Mouse (Mus musculus): Measurements from ENCODE around the gene Kctd11. TPM values are rescaled to one million over a fixed set of nuclear protein-coding genes. Genes with fewer than 3 reads are reported as not detected.
A peak's percentile ranks its signal among the peaks of the same experiment; 100 is the strongest.

Gene Kctd11
- polyA plus RNA-seq, 1 experiment from 2014 or later = 3.3 TPM

DNA sequence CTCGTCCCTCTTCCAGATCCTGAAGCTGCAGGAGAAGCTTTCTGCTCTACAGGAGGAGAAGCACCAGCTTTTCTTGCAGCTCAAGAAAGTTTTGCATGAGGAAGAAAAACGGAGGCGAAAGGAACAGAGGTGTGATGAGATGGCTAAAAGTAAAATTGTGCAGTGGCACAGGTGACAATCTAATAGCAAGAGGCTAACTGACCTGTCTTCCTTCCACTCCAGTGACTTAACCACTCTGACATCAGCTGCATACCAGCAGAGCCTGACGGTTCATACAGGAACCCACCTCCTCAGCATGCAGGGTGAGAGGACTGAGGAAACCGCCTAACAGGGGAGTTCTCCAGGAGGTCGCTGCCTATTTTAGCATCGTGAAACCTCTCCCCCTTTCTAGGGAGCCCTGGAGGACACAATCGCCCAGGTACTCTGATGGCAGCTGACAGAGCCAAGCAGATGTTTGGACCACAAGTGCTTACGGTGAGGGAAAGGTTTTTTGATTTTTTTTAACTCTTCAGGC is 33.8 kb upstream of the Kctd11 start:
- no peaks in the 10 kb centered on the region for H3K27me3 ChIP-seq (ENCODE audit: control insufficient read depth, insufficient read depth, low read length)
- no peaks in the 10 kb centered on the region for H3K9me3 ChIP-seq (replicated peaks; ENCODE audit: control insufficient read depth, low read length)
- no peak overlapping the region; the same call in 1 of the 2 replicates for H3K27ac ChIP-seq (ENCODE audit: low read depth, low read length)
- peaks cover 33% of the 10 kb centered on the region for H3K4me1 ChIP-seq (ENCODE audit: control insufficient read depth, insufficient read depth, low read length)
- peaks cover 44% of the 10 kb centered on the region for H3K36me3 ChIP-seq (ENCODE audit: control insufficient read depth, insufficient read depth, low read length)
- peak overlapping the region; percentile 94 for H3K9ac ChIP-seq (ENCODE audit: low read depth, low read length)
- WGBS (ENCODE audit: insufficient replicate concordance) = 36% methylated on average over 9 of the region's 9 CpGs
- H3K4me2 ChIP-seq = peak overlapping the region; percentile 99
- ATAC-seq (replicated peaks; ENCODE audit: insufficient number of reproducible peaks, low FRiP score, low TSS enrichment) = no peak
- peak overlapping the region; percentile 90 for H3K4me3 ChIP-seq (ENCODE audit: low read depth, low read length)

DNA sequence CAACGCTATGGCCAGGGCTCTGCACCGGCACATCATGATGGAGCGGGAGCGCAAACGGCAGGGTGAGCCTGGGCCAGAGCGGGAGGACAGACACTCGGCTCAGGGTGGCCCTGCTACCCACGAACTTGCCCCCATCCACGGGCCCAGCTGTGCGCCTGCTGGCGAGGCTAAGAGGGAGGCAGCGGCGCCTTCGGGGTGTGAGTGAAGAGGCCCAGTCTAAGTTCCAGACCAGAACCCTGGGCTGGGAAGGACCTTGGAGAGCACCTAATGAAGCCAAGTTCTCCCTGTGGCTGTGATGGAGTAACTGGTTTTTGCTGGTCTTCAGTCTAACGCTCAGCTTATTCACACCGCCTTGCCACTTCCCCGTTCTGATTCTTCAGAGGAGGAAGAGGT is 33.2 kb upstream of the Kctd11 start:
- H3K36me3 ChIP-seq (ENCODE audit: control insufficient read depth, insufficient read depth, low read length) = peaks cover 50% of the 10 kb centered on the region
- peaks cover 31% of the 10 kb centered on the region for H3K4me1 ChIP-seq (ENCODE audit: control insufficient read depth, insufficient read depth, low read length)
- peak overlapping the region; percentile 90 for H3K4me3 ChIP-seq (ENCODE audit: low read depth, low read length)
- no peaks in the 10 kb centered on the region for H3K27me3 ChIP-seq (ENCODE audit: control insufficient read depth, insufficient read depth, low read length)
- peak overlapping the region; percentile 99 for H3K4me2 ChIP-seq
- H3K9ac ChIP-seq (ENCODE audit: low read depth, low read length) = peak overlapping the region; percentile 94
- H3K27ac ChIP-seq (ENCODE audit: low read depth, low read length) = peak overlapping the region; percentile 88
- 1% methylated on average over 17 of the region's 17 CpGs for WGBS (ENCODE audit: insufficient replicate concordance)
- H3K9me3 ChIP-seq (replicated peaks; ENCODE audit: control insufficient read depth, low read length) = no peaks in the 10 kb centered on the region
- no peak; the same call in 1 of the 2 replicates for ATAC-seq (replicated peaks; ENCODE audit: insufficient number of reproducible peaks, low FRiP score, low TSS enrichment)

DNA sequence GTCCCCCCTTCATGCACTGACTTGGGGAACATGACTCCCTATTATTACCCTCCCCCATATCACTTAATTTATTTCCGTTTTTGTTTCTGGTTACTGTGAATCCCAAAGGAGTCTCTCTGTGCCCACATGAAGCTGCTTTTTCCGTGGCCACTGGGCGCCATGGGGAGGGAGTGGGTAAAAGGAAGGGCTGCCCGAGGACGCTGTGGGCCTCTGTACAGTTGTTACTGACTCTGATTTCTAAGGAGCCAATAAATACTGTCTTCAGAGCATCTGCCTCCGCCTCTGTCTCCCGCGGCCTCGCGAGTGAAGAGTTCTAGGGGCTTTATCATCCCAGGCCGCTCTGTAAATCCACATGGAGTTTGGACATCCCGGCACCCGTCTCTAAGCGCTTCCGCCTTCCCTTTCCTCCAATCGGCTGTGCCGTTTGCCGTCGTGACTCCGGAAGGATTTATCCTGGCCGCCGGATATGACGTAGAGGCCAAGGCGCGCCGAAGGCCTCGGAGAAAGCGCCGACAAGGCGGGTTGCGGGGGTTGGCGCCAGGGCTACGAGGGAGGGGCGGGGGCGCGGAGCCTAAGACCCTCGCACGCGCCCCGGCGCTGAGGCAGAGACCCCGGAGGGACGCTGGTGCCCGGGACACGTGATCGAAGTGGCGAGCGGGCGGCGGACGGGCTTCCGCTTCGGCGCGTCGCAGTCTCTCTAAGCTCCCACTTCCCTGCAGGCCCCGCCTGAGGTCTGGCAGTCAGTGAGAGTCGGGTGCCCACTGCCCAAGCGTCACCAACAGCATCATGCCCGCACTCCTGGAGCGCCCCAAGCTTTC is 32.6 kb upstream of the Kctd11 start, which contains the start of gene Gps2:
Gps2 (plus strand) TSS at position 335 of the 818 bp plus-strand sequence.
- peak within 1 kb of the TSS; percentile 94 for H3K9ac ChIP-seq (ENCODE audit: low read depth, low read length)
- 2% methylated on average over 59 of the region's 61 CpGs for WGBS (ENCODE audit: insufficient replicate concordance)
- ATAC-seq (replicated peaks; ENCODE audit: insufficient number of reproducible peaks, low FRiP score, low TSS enrichment) = peak; percentile 81
- peak within 1 kb of the TSS; percentile 99 for H3K4me2 ChIP-seq
- H3K27me3 ChIP-seq (ENCODE audit: control insufficient read depth, insufficient read depth, low read length) = no peaks in the 10 kb centered on the region
- H3K4me1 ChIP-seq (ENCODE audit: control insufficient read depth, insufficient read depth, low read length) = peaks cover 25% of the 10 kb centered on the region
- peaks cover 56% of the 10 kb centered on the region for H3K36me3 ChIP-seq (ENCODE audit: control insufficient read depth, insufficient read depth, low read length)
- peak within 1 kb of the TSS; percentile 90 for H3K4me3 ChIP-seq (ENCODE audit: low read depth, low read length)
- H3K9me3 ChIP-seq (replicated peaks; ENCODE audit: control insufficient read depth, low read length) = no peaks in the 10 kb centered on the region
- H3K27ac ChIP-seq (ENCODE audit: low read depth, low read length) = peak within 1 kb of the TSS; percentile 88

DNA sequence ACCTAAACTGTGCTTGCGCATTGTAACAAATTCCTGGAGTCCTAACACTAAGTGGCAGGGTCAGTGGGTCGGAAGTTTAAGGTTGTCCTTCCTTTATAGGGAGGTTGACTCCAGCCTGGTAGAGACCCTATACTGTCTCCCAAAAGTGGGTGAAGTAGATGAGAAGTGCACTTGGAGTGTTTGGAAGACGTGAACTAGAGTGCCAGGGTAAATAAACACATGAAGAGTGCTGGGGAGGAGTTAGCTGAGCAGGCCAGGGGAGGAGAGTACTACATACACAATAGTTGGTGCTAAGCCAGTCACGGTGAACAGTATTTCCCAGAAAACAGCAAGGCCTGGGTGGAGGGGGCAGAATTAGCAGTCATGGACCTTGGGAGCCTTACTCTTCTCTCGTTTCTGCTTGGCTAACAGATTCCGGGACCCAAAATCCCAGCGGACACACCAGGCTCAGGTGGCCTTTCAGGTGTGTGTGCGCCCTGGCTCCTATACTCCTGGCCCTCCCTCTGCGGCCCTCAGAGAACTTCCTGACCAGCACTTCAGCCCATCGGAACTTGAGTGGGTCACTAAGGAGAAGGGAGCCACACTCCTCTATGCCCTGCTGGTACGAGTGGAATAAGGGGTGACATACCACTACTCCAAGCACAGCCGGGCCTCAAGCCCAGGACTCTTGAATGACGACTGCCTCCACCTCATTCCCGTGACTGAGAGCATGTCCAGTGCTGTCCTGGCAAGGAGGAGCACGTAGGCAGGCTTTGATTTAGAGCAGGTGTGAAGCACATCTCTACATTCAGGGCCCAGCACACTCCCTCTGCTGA is 31.7 kb upstream of the Kctd11 start:
- peaks cover 24% of the 10 kb centered on the region for H3K4me1 ChIP-seq (ENCODE audit: control insufficient read depth, insufficient read depth, low read length)
- H3K4me2 ChIP-seq = peak overlapping the region; percentile 99
- H3K27me3 ChIP-seq (ENCODE audit: control insufficient read depth, insufficient read depth, low read length) = no peaks in the 10 kb centered on the region
- peaks cover 57% of the 10 kb centered on the region for H3K36me3 ChIP-seq (ENCODE audit: control insufficient read depth, insufficient read depth, low read length)
- H3K27ac ChIP-seq (ENCODE audit: low read depth, low read length) = no peak overlapping the region
- WGBS (ENCODE audit: insufficient replicate concordance) = 67% methylated on average over 15 of the region's 15 CpGs
- H3K4me3 ChIP-seq (ENCODE audit: low read depth, low read length) = peak overlapping the region; percentile 90
- no peaks in the 10 kb centered on the region for H3K9me3 ChIP-seq (replicated peaks; ENCODE audit: control insufficient read depth, low read length)
- H3K9ac ChIP-seq (ENCODE audit: low read depth, low read length) = peak overlapping the region; percentile 94; the same call in 1 of the 2 replicates
- no peak for ATAC-seq (replicated peaks; ENCODE audit: insufficient number of reproducible peaks, low FRiP score, low TSS enrichment)

DNA sequence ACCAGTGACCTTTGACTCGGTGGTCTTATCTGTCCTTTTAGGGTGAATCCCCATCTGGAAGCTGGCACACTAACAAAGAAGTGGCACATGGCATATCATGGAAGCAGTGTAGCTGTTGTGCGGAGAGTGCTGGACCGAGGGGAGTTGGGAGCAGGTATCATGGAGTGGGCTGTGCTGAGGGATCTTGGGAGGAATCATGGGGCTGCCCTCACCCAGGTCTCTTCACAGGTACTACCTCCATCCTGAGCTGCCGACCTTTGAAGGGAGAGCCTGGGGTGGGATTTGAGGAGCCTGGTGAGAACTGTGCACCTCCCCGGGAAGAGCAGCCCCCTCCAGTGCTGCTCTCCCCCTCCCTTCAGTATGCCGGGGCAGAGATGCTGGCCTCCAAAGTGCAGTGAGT is 30.5 kb upstream of the Kctd11 start:
- Histone ChIP-seq H3K4me3 (ENCODE audit: low read depth, low read length) (no peak overlapping the region), H3K9ac (ENCODE audit: low read depth, low read length) (no peak overlapping the region), H3K27me3 (ENCODE audit: control insufficient read depth, insufficient read depth, low read length) (no peaks in the 10 kb centered on the region), H3K9me3 (replicated peaks; ENCODE audit: control insufficient read depth, low read length) (no peaks in the 10 kb centered on the region), H3K36me3 (ENCODE audit: control insufficient read depth, insufficient read depth, low read length) (peaks cover 58% of the 10 kb centered on the region), H3K27ac (ENCODE audit: low read depth, low read length) (no peak overlapping the region), H3K4me2 (no peak overlapping the region), H3K4me1 (ENCODE audit: control insufficient read depth, insufficient read depth, low read length) (peaks cover 24% of the 10 kb centered on the region)
- WGBS (ENCODE audit: insufficient replicate concordance) = 79% methylated on average over 6 of the region's 6 CpGs
- ATAC-seq (replicated peaks; ENCODE audit: insufficient number of reproducible peaks, low FRiP score, low TSS enrichment) = no peak

DNA sequence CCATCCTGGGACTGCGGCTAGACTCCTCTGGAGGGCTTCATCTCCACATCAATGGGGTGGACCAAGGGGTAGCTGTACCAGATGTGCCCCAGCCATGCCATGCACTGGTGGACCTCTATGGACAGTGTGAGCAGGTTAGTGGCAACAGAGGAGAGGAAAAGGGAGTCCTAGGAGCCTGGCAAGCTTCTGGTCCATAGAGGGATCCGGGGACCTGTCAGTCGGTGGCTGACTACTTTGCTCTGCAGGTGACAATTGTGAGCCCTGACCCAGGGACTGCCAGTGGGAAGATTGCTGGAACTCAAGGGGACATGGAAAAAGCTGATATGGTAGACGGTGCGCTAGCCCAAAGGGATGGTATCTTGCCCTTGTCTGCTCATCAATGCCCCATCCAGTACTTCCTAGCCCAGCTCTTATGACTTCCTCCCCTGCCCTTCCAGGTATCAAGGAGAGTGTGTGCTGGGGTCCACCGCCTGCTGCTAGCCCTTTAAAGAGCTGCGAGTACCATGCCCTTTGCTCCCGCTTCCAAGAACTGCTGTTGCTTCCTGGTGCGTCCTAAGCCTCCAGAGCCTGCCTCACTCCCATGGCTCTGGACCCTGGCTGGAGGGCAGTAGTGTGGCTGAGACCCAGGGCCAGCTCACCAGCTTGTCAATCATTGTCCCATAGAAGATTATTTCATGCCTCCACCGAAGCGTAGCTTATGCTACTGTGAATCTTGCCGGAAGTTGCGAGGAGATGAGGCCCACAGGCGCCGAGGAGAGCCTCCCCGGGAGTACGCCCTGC is 29.8 kb upstream of the Kctd11 start:
- Histone ChIP-seq H3K36me3 (ENCODE audit: control insufficient read depth, insufficient read depth, low read length) (peaks cover 54% of the 10 kb centered on the region), H3K4me3 (ENCODE audit: low read depth, low read length) (no peak overlapping the region), H3K9ac (ENCODE audit: low read depth, low read length) (no peak overlapping the region), H3K9me3 (replicated peaks; ENCODE audit: control insufficient read depth, low read length) (no peaks in the 10 kb centered on the region), H3K4me2 (no peak overlapping the region), H3K4me1 (ENCODE audit: control insufficient read depth, insufficient read depth, low read length) (peaks cover 20% of the 10 kb centered on the region), H3K27ac (ENCODE audit: low read depth, low read length) (no peak overlapping the region), H3K27me3 (ENCODE audit: control insufficient read depth, insufficient read depth, low read length) (no peaks in the 10 kb centered on the region)
- WGBS (ENCODE audit: insufficient replicate concordance) = 91% methylated on average over 17 of the region's 17 CpGs
- ATAC-seq (replicated peaks; ENCODE audit: insufficient number of reproducible peaks, low FRiP score, low TSS enrichment) = no peak

DNA sequence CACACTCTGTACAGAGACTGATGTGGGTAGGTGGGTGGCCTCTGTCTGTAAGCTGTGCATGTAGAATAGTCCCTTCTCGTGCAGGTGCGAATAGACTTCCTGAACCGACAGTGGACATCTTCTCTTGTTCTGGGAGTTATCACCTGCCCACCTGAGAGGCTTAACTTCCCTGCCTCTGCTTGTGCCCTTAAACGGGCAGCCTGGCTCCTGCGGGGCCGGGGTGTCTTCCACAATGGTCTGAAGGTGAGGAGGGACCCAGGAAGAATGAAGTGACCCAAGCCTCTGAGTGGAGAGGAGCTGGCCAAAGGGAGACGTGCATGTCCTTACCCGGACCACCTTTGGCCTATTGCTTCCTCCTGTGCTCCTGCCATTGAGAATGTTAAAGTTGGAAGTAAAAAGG is 29.0 kb upstream of the Kctd11 start:
- Histone ChIP-seq H3K9me3 (replicated peaks; ENCODE audit: control insufficient read depth, low read length) (no peaks in the 10 kb centered on the region), H3K9ac (ENCODE audit: low read depth, low read length) (no peak overlapping the region), H3K4me3 (ENCODE audit: low read depth, low read length) (no peak overlapping the region), H3K4me2 (no peak overlapping the region), H3K4me1 (ENCODE audit: control insufficient read depth, insufficient read depth, low read length) (peaks cover 12% of the 10 kb centered on the region), H3K36me3 (ENCODE audit: control insufficient read depth, insufficient read depth, low read length) (peaks cover 56% of the 10 kb centered on the region), H3K27me3 (ENCODE audit: control insufficient read depth, insufficient read depth, low read length) (no peaks in the 10 kb centered on the region), H3K27ac (ENCODE audit: low read depth, low read length) (no peak overlapping the region)
- ATAC-seq (replicated peaks; ENCODE audit: insufficient number of reproducible peaks, low FRiP score, low TSS enrichment) = no peak
- 94% methylated on average over 8 of the region's 8 CpGs for WGBS (ENCODE audit: insufficient replicate concordance)

DNA sequence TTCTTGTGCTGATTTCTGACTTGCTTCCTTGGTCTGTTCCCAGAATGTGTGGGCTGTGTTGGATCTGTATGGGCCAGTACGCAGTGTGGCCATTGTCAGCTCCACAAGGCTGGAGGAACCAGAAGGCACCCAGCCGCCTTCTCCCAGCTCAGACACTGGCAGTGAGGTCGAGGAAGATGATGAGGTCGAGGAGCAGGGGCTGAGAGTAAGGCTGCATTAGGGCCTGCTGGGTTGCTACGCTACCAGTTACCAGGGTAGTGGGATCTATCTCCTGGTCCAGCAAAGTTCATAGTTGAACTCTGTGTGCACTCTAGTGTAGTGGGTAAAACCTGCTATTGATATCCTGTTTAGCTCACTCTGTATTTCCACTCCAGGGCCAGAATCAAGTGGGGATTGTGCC is 28.0 kb upstream of the Kctd11 start:
- WGBS (ENCODE audit: insufficient replicate concordance) = 90% methylated on average over 5 of the region's 5 CpGs
- Histone ChIP-seq H3K36me3 (ENCODE audit: control insufficient read depth, insufficient read depth, low read length) (peaks cover 61% of the 10 kb centered on the region), H3K27ac (ENCODE audit: low read depth, low read length) (no peak overlapping the region), H3K27me3 (ENCODE audit: control insufficient read depth, insufficient read depth, low read length) (no peaks in the 10 kb centered on the region), H3K4me2 (no peak overlapping the region), H3K9me3 (replicated peaks; ENCODE audit: control insufficient read depth, low read length) (no peaks in the 10 kb centered on the region), H3K4me3 (ENCODE audit: low read depth, low read length) (no peak overlapping the region), H3K9ac (ENCODE audit: low read depth, low read length) (no peak overlapping the region), H3K4me1 (ENCODE audit: control insufficient read depth, insufficient read depth, low read length) (peaks cover 6% of the 10 kb centered on the region; the same call in 1 of the 2 replicates)
- ATAC-seq (replicated peaks; ENCODE audit: insufficient number of reproducible peaks, low FRiP score, low TSS enrichment) = no peak
